Mouse (Mus musculus): ENCODE data around the gene Osbpl2. TPM values are rescaled to one million over a fixed set of nuclear protein-coding genes. Genes with fewer than 3 reads are reported as not detected.
A peak's percentile ranks its signal among the peaks of the same experiment; 100 is the strongest.
"Not testable (repeated sequence)": the region's sequence is repeated elsewhere in the genome, so short reads cannot be mapped to it uniquely, and the experiment has no call there.

Gene Osbpl2
- polyA plus RNA-seq, 1 experiment from 2014 or later: 34.1 TPM

DNA sequence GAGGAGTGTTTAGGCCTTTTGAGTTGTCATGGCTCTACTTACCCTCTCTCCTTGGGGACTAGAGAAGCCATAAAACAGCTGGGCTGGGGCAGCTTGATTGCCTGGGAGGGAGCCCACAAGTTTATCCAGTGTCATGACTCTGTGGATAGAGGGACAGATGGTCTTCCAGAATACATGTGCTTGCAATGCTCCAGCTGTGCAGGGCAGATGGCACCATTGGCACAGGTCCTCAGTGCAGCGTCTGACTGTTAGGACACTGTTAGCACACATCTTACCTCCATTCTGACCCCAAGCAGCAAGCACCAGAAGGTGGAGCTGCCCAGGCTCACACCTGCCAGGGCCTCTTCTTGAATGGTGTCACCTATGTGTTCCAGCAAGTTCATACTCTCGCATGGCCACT, 46.7 kb downstream of the Osbpl2 start:
- Histone ChIP-seq H3K4me2 (no peak overlapping the region), H3K27me3 (replicated peaks) (no peaks in the 10 kb centered on the region), H3K27ac (replicated peaks) (no peak overlapping the region), H3K4me1 (peaks cover 4% of the 10 kb centered on the region), H3K9ac (no peak overlapping the region), H3K9me3 (no peaks in the 10 kb centered on the region), H3K4me3 (no peak overlapping the region), H3K36me3 (peaks cover 33% of the 10 kb centered on the region)
- ATAC-seq (ENCODE audit: extremely low read depth, insufficient number of reproducible peaks, low FRiP score, low TSS enrichment): no peak
- WGBS: 82% methylated on average over 2 of the region's 2 CpGs

DNA sequence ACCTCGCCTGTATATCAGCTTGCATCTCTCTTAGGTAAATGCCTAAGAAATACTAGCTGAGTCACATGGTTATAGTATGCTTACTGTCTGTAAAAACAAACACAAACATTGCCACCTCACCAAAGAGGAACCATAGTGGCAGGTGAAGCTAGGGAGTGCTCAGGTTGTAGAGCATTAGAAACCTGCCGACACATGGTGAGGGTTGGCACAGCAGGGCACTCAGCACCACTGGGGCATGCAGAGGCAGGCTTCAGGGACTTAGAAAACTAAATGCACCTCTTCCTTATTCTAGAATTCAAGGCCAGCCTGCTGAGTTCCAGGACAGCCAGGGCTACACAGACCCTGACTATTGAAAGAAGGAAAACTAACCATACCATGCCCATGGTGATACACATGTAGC, 47.8 kb downstream of the Osbpl2 start:
- 75% methylated on average over 2 of the region's 2 CpGs for WGBS
- no peak overlapping the region for H3K9ac ChIP-seq
- H3K4me3 ChIP-seq: no peak overlapping the region
- peaks cover 23% of the 10 kb centered on the region for H3K36me3 ChIP-seq
- H3K4me1 ChIP-seq: peaks cover 6% of the 10 kb centered on the region
- H3K4me2 ChIP-seq: no peak overlapping the region
- H3K9me3 ChIP-seq: no peaks in the 10 kb centered on the region
- no peak for ATAC-seq (ENCODE audit: extremely low read depth, insufficient number of reproducible peaks, low FRiP score, low TSS enrichment)
- no peak overlapping the region for H3K27ac ChIP-seq (replicated peaks)
- H3K27me3 ChIP-seq (replicated peaks): no peaks in the 10 kb centered on the region

DNA sequence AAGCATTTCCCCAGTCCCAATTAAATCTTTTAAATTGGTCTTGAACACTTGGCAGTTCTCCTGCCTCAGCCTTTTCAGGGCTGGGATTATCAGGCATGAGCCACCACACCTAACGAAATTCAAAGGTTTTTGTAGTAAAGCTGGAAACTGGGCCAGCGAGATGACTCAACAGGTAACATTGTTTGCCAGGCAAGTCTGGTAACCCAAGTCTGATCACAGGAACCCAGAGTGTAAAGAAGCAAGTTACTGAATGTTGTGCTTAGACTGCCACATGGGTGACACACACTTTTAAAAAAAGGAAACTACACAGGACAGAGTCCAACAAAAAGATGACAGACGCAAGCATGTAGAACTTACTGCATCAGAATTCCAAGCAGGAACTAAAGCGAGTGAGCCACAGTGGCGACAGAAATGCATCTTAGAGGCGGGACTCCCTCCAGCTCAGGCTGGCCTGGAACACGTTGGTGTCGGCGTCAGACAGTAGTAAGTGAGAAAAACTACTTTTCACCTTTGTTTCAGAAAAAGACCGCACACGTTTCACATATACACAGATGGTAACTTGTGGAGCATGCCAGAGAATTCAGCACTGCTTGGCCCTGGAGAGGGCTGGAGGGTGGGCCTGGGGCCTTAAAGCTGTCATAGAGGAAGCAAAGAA, 51.2 kb downstream of the Osbpl2 start:
- Histone ChIP-seq H3K4me3 (peak overlapping the region; percentile 99; the same call in 1 of the 2 replicates), H3K27ac (replicated peaks) (peak overlapping the region; percentile 17; the same call in 1 of the 2 replicates), H3K9me3 (no peaks in the 10 kb centered on the region), H3K27me3 (replicated peaks) (no peaks in the 10 kb centered on the region), H3K4me2 (peak overlapping the region; percentile 74; the same call in 1 of the 2 replicates), H3K9ac (peak overlapping the region; percentile 77), H3K36me3 (peaks cover 25% of the 10 kb centered on the region), H3K4me1 (peaks cover 27% of the 10 kb centered on the region)
- WGBS: 80% methylated on average over 11 of the region's 11 CpGs
- no peak for ATAC-seq (ENCODE audit: extremely low read depth, insufficient number of reproducible peaks, low FRiP score, low TSS enrichment)

DNA sequence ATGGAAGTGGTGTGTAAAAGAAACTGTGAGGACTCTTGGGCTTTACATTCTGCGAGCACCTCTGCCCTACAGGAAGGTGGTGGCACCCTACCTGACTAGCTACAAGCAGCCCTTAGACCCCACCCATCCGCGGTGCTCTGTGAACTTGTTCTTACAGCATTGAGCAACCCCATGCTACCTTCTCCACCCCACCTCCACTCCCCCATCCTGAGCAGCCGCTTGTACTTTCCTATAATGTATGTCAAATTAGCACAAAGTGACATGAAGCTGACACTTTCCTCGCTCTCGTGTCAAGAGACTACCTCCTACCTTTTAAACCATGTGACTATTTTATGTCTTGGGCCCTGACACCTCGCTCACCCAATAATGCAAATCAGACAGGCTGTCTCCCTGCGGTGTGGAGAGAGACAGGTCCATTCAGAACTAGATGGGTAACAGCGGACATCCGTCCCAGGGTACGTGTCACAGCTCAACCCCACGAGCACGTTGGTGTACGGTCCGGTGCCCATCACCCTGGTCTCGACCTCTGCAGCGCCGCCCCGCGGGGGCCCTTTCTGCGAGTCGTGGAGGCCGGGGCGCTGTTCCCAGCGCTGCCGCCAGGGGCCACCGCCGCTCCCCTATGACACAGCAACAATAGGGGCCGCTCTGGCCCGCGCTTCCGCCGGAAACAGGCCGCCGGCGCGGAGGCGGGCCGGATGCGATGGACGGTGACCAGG, 51.9 kb downstream of the Osbpl2 start, which contains the start of gene Adrm1:
TSS of gene Adrm1 (plus strand) at position 680 of the 716 bp plus-strand sequence.
- no peaks in the 10 kb centered on the region for H3K27me3 ChIP-seq (replicated peaks)
- H3K4me2 ChIP-seq: peak within 1 kb of the TSS; percentile 100
- peak within 1 kb of the TSS; percentile 99 for H3K4me3 ChIP-seq
- H3K9ac ChIP-seq: peak within 1 kb of the TSS; percentile 98
- H3K4me1 ChIP-seq: peaks cover 27% of the 10 kb centered on the region
- H3K9me3 ChIP-seq: no peaks in the 10 kb centered on the region
- WGBS: 6% methylated on average over 41 of the region's 41 CpGs
- ATAC-seq (ENCODE audit: extremely low read depth, insufficient number of reproducible peaks, low FRiP score, low TSS enrichment): peak; percentile 95
- peaks cover 32% of the 10 kb centered on the region for H3K36me3 ChIP-seq
- H3K27ac ChIP-seq (replicated peaks): peak within 1 kb of the TSS; percentile 93

DNA sequence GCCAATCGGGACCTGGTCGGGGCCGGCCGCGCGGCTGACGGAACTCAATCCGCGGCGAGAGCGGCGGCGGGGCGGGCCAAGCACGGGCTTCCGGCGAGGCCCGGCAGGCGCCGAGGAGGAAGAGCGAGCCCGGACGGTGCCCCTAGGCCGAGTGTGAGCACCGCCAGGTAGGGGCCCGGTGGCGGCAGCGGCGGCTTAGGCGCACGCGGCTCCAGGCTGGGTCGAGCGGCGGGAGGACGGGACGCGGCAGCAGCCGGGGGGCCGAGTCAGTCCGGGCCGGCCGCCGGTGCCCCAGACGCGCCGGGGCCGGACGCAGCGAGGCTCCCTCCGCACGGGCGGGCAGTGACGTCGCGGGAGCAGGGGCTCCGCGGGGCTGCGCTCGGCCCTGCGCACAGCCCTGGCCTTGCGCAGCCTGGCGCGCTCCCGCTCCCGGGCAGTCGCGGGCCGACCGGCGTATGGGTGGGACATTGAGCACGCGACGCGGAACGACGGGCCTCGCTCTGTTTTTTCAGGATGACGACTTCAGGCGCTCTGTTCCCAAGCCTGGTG, 52.5 kb downstream of the Osbpl2 start:
- peak overlapping the region; percentile 100 for H3K4me2 ChIP-seq
- peak; percentile 62 for ATAC-seq (ENCODE audit: extremely low read depth, insufficient number of reproducible peaks, low FRiP score, low TSS enrichment)
- under 1% methylated on average over 75 of the region's 80 CpGs for WGBS
- peak overlapping the region; percentile 98 for H3K9ac ChIP-seq
- H3K9me3 ChIP-seq: no peaks in the 10 kb centered on the region
- H3K27ac ChIP-seq (replicated peaks): peak overlapping the region; percentile 93
- no peaks in the 10 kb centered on the region for H3K27me3 ChIP-seq (replicated peaks)
- H3K36me3 ChIP-seq: peaks cover 38% of the 10 kb centered on the region
- peaks cover 27% of the 10 kb centered on the region for H3K4me1 ChIP-seq
- H3K4me3 ChIP-seq: peak overlapping the region; percentile 99

DNA sequence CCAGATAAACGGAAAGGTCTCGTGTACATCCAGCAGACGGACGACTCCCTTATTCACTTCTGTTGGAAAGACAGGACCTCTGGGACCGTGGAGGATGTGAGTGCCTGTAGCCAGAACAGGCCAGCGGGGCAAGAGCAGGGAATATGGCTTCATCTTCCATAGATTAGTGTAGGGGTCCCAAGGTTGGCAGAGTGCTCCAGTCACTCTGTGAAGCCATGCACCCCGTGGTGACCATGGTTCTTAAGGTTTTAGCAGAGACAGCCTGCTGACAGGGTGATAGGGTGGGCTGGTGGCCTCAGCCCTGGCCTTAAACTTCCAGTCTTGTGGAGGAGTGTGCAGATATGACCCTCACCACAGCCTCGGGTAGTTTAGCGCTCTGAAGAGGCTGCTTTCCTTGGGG, 53.0 kb downstream of the Osbpl2 start:
- peak overlapping the region; percentile 93 for H3K27ac ChIP-seq (replicated peaks)

GRCm38 (mm10) chr2:180173163-180173562, 54.1 kb downstream of the Osbpl2 start:
- peak overlapping the region; percentile 100 for H3K4me2 ChIP-seq

More for the DNA sequence above, 53.0 kb downstream of the Osbpl2 start:
- WGBS: under 1% methylated on average over 9 of the region's 9 CpGs
- Histone ChIP-seq H3K27me3 (replicated peaks) (no peaks in the 10 kb centered on the region), H3K9me3 (no peaks in the 10 kb centered on the region), H3K36me3 (peaks cover 44% of the 10 kb centered on the region), H3K4me3 (peak overlapping the region; percentile 99), H3K9ac (peak overlapping the region; percentile 98), H3K4me2 (peak overlapping the region; percentile 100), H3K4me1 (peaks cover 27% of the 10 kb centered on the region)
- ATAC-seq (ENCODE audit: extremely low read depth, insufficient number of reproducible peaks, low FRiP score, low TSS enrichment): no peak

DNA sequence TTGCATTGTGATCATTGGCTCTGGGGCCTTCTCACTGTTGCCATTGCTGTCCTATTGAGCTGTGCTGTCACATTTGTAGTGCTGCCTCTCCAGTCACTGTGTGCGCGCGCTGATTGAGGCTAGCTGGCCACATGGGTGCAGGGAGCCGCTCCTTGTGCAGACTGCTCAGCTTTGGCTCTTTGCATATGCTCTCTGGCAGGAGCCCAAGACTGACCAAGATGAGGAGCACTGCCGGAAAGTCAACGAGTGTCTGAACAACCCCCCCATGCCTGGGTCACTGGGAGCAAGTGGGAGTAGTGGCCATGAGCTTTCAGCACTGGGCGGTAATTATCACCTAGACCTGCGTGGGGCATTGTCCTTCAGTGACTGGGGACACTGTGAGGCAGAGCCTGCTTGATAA, 54.6 kb downstream of the Osbpl2 start:
- H3K9me3 ChIP-seq; H3K9ac ChIP-seq; ATAC-seq (ENCODE audit: extremely low read depth, insufficient number of reproducible peaks, low FRiP score, low TSS enrichment); H3K27ac ChIP-seq (replicated peaks); H3K27me3 ChIP-seq (replicated peaks): not testable (repeated sequence)
- Histone ChIP-seq H3K4me1 (peaks cover 27% of the 10 kb centered on the region), H3K4me3 (0 out of 2 replicates have a peak overlapping the region, but pooled peaks have one; percentile 5), H3K36me3 (peaks cover 60% of the 10 kb centered on the region), H3K4me2 (peak overlapping the region; percentile 100; the same call in 1 of the 2 replicates)
- WGBS: 81% methylated on average over 8 of the region's 8 CpGs

More at GRCm38 (mm10) chr2:180173163-180173562, 54.1 kb downstream of the Osbpl2 start:
- peaks cover 27% of the 10 kb centered on the region for H3K4me1 ChIP-seq
- H3K36me3 ChIP-seq: peaks cover 54% of the 10 kb centered on the region
- ATAC-seq (ENCODE audit: extremely low read depth, insufficient number of reproducible peaks, low FRiP score, low TSS enrichment): no peak
- no peaks in the 10 kb centered on the region for H3K27me3 ChIP-seq (replicated peaks)
- peak overlapping the region; percentile 98; the same call in 1 of the 2 replicates for H3K9ac ChIP-seq
- peak overlapping the region; percentile 99 for H3K4me3 ChIP-seq
- H3K27ac ChIP-seq (replicated peaks): no peak overlapping the region
- no peaks in the 10 kb centered on the region for H3K9me3 ChIP-seq
- WGBS: 70% methylated on average over 4 of the region's 4 CpGs

GRCm38 (mm10) chr2:180174121-180174520, 55.0 kb downstream of the Osbpl2 start:
- ATAC-seq (ENCODE audit: extremely low read depth, insufficient number of reproducible peaks, low FRiP score, low TSS enrichment): no peak
- Histone ChIP-seq H3K27ac (replicated peaks) (no peak overlapping the region), H3K36me3 (peaks cover 64% of the 10 kb centered on the region), H3K9ac (0 out of 2 replicates have a peak overlapping the region, but pooled peaks have one; percentile 19), H3K9me3 (no peaks in the 10 kb centered on the region), H3K27me3 (replicated peaks) (no peaks in the 10 kb centered on the region), H3K4me3 (no peak overlapping the region), H3K4me2 (no peak overlapping the region), H3K4me1 (peaks cover 27% of the 10 kb centered on the region)
- 91% methylated on average over 5 of the region's 5 CpGs for WGBS

DNA sequence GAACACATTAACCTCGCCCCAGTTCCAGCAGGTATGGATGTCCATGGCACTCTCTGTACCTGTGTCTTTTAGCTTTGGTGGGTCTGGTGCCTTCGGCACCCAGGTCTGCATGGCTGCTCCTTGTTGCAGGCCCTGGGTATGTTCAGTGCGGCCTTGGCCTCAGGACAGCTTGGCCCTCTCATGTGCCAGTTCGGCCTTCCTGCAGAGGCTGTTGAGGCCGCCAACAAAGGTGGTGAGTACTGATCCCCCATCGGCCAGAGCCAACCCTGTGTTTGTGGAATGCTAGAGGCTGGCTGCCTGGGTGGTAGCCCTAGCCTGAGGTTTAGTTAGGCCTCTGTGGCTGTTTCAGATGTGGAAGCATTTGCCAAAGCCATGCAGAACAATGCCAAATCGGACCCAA, 56.6 kb downstream of the Osbpl2 start:
- Histone ChIP-seq H3K27me3 (replicated peaks) (no peaks in the 10 kb centered on the region), H3K4me3 (no peak overlapping the region), H3K27ac (replicated peaks) (no peak overlapping the region), H3K4me2 (no peak overlapping the region), H3K9ac (no peak overlapping the region), H3K4me1 (peaks cover 24% of the 10 kb centered on the region), H3K9me3 (no peaks in the 10 kb centered on the region), H3K36me3 (peaks cover 80% of the 10 kb centered on the region)
- WGBS: 87% methylated on average over 7 of the region's 7 CpGs
- ATAC-seq (ENCODE audit: extremely low read depth, insufficient number of reproducible peaks, low FRiP score, low TSS enrichment): no peak

DNA sequence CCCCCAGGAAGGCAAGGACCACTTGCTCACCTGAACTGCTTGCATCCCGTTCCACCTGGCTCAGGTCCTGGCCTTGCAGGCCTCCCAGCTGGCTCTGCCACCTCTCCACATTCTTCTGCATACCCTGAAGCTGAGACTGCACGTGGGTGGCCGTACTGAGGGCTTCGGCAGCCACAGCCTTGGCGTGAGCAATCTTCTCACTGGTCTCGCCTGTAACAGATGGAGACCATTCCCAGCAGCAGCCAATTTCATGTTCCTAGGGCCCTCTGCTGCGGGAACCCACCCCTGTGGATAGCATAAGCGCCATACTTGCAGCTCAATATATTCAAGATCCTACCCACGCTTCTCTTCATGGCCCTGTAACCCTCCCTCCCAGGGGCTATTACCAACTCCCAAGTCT, 62.4 kb downstream of the Osbpl2 start:
- no peaks in the 10 kb centered on the region for H3K9me3 ChIP-seq
- no peak overlapping the region for H3K4me3 ChIP-seq
- H3K4me1 ChIP-seq: no peaks in the 10 kb centered on the region
- no peak overlapping the region for H3K27ac ChIP-seq (replicated peaks)
- no peak overlapping the region for H3K9ac ChIP-seq
- no peak overlapping the region for H3K4me2 ChIP-seq
- no peaks in the 10 kb centered on the region for H3K27me3 ChIP-seq (replicated peaks)
- ATAC-seq (ENCODE audit: extremely low read depth, insufficient number of reproducible peaks, low FRiP score, low TSS enrichment): no peak
- WGBS: 87% methylated on average over 9 of the region's 9 CpGs
- H3K36me3 ChIP-seq: peaks cover 85% of the 10 kb centered on the region
